Mouse (Mus musculus): ENCODE measurements around the gene Ube2r2. TPM values are rescaled to one million over a fixed set of nuclear protein-coding genes. Genes with fewer than 3 reads are reported as not detected.

Ube2r2 gene
- polyA plus RNA-seq, 1 experiment = 69.0 TPM

DNA sequence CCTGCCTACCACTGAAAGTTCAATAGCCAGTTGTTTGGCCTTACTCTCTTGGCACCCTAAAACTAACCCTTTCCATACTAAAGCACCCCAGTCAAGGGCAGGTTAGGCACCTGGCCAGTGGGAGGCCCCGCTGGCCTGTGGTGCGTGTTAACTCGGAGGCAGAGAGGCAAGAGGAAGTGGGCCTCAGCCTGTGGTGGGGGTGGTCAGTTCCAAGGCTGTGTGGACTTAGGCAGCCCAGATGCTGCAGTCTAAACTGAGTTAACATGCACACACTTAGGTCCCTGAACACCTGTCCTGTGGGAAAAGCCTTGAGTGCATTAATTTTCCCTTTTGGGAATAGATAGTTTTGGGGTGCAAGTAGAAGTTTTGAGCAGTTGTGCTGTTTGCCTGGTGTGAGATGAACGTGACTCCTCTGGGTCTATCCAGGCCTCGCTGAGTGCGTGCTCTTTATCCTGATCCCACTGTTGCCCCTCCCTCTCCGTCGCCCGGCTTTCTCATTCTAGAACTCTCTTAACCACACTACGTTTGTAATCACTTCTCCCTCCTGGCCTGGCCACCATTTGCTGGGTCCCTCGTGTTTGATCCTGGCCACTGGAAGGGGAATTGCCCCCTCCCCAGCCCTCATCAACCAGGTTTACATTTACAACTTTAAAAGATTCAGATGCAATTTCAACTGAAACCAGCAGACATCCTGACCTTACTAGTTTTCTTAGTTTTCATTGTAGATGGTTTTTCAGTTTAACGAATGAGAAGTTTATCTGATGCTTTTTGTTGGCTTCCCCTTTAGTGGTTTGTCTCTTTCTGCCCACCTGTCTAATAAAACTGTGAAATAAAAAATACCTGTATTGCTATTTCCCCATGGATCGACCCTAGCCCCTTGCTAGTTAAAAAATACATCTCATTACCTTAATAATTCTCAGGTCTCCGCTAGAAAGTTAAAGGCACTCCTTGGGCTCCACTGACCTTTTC, 57.3 kb downstream of the Ube2r2 start:
- Histone ChIP-seq H3K4me2 (ENCODE audit: low read depth) (no peak overlapping the region), H3K27me3 (ENCODE audit: control insufficient read depth, insufficient read depth, insufficient read length) (no peaks in the 10 kb centered on the region), H3K79me2 (ENCODE audit: control insufficient read depth, insufficient read depth) (peaks cover 10% of the 10 kb centered on the region), H3ac (ENCODE audit: control insufficient read depth, insufficient read length) (no peak overlapping the region), H3K36me3 (ENCODE audit: control insufficient read depth, insufficient read depth) (peaks cover 50% of the 10 kb centered on the region), H3K4me3 (no peak overlapping the region)
- TF ChIP-seq POLR2AphosphoS2 (IDR thresholded peaks at IDR 0.05; ENCODE audit: insufficient read length, low read depth) = peak; percentile 53
- no peak for TF ChIP-seq MYOD1 (IDR thresholded peaks at IDR 0.05; ENCODE audit: control insufficient read depth in 1 of 3, insufficient read length in 2 of 3, low read depth in 2 of 3)
- TF ChIP-seq MAX (IDR thresholded peaks at IDR 0.05; ENCODE audit: low read depth) = no peak

DNA sequence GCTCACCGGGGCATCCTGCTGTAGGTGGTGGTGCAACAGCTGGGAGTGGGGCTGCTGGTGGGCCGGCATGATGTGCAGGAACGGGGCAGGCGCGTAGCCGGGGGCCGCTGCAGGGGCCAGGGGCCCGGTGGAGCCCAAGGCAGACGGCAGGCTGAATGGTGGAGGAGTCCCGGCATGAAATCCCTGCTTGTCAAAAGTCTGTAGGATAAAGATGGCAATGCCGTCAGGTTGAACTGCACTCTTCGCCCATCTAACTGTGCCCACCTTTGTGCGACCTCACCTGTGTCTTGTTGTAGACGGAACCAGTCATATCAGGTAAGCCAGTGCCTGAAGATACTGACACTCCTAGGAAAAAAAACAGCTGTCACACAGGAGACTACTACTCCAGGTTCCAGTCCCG, 59.8 kb downstream of the Ube2r2 start:
- TF ChIP-seq TCF3 (IDR thresholded peaks at IDR 0.05; ENCODE audit: insufficient read length, low read depth) (no peak), POLR2AphosphoS2 (IDR thresholded peaks at IDR 0.05; ENCODE audit: insufficient read length, low read depth) (peak; percentile 13)

DNA sequence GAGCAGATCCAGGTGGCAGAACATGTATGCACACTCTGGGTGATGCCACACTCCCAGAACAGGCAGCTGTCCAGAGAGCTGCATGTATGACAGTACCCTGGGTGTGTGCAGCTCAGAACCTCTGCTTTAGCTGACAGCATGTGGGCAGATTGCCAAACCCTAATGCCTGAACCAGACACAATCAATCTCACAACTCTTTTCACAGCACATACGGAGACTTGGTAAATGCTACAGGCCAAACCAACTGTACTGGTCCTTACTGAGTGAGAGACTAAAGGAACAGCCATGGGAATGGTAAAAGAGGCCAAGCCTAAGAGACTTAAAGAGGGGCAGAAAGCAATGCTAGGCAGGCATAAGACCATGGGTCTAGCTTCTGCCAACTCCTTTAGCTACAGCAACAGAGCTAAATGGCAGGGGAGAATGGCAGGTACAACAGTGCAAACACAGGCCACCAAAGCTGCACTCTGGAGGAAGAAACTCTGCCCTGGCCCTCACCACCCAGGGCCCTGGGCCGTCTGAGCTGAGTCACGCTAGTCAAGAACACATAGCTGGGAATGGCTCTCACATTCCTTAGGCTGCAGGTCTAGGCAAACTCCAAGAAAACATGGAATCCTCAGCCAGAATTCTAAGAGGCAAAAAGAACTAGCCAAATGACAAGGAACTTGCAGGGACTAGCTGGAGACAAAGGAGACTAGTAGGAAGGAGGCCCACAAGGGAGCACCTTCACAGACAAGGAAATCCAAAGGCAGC, 61.5 kb downstream of the Ube2r2 start:
- H3ac ChIP-seq (ENCODE audit: control insufficient read depth, insufficient read length) = no peak overlapping the region
- TF ChIP-seq MYOD1 (IDR thresholded peaks at IDR 0.05; ENCODE audit: control insufficient read depth in 1 of 3, insufficient read length in 2 of 3, low read depth in 2 of 3) (no peak), REST (IDR thresholded peaks at IDR 0.05; ENCODE audit: insufficient read depth, insufficient read length) (no peak), CEBPB (IDR thresholded peaks at IDR 0.05; ENCODE audit: insufficient read depth, poor library complexity, severe bottlenecking) (no peak), POLR2A (IDR thresholded peaks at IDR 0.05; ENCODE audit: insufficient read length, low read depth) (no peak), MAX (IDR thresholded peaks at IDR 0.05; ENCODE audit: low read depth) (no peak), USF1 (IDR thresholded peaks at IDR 0.05; ENCODE audit: low read depth) (no peak), MYOG (IDR thresholded peaks at IDR 0.05; ENCODE audit: control insufficient read depth in 1 of 3, insufficient read depth in 1 of 3, insufficient read length in 2 of 3, low read depth in 2 of 3) (no peak), SRF (IDR thresholded peaks at IDR 0.05; ENCODE audit: control insufficient read depth, insufficient read length, low read depth) (no peak), POLR2AphosphoS2 (IDR thresholded peaks at IDR 0.05; ENCODE audit: insufficient read length, low read depth) (no peak), TCF3 (IDR thresholded peaks at IDR 0.05; ENCODE audit: insufficient read length, low read depth) (no peak), E2F4 (IDR thresholded peaks at IDR 0.05; ENCODE audit: insufficient read depth) (no peak), TCF12 (IDR thresholded peaks at IDR 0.05; ENCODE audit: insufficient read depth, poor library complexity, severe bottlenecking) (no peak)
- H3K4me2 ChIP-seq (ENCODE audit: low read depth) = no peak overlapping the region

More for the DNA sequence above, 59.8 kb downstream of the Ube2r2 start:
- Histone ChIP-seq H3K4me3 (no peak overlapping the region), H3K36me3 (ENCODE audit: control insufficient read depth, insufficient read depth) (peaks cover 45% of the 10 kb centered on the region), H3K27me3 (ENCODE audit: control insufficient read depth, insufficient read depth, insufficient read length) (no peaks in the 10 kb centered on the region), H3K79me2 (ENCODE audit: control insufficient read depth, insufficient read depth) (no peaks in the 10 kb centered on the region), H3ac (ENCODE audit: control insufficient read depth, insufficient read length) (no peak overlapping the region), H3K4me2 (ENCODE audit: low read depth) (no peak overlapping the region)

DNA sequence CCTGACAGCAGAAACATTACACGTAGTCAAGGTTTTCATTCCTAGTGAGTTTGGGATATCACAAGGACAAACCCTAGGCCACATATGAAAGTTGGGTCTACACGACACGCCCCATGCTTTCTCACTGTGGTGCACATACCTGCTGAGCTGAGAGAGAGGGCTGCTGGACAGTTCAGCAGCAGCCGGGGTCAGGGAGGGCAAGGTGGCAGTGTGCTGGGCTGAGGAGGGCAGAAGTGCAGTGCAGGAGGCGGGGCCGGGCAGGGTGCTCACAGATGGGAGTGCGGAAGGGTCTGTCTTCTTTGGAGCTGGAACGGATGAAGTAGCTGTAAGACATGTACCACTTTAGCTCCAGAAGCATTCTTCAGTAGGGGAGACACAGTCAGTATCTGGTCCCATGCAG, 66.6 kb downstream of the Ube2r2 start:
- H3K4me2 ChIP-seq (ENCODE audit: low read depth) = no peak overlapping the region
- H3K79me2 ChIP-seq (ENCODE audit: control insufficient read depth, insufficient read depth) = no peaks in the 10 kb centered on the region
- peaks cover 69% of the 10 kb centered on the region for H3K36me3 ChIP-seq (ENCODE audit: control insufficient read depth, insufficient read depth)
- H3K27me3 ChIP-seq (ENCODE audit: control insufficient read depth, insufficient read depth, insufficient read length) = no peaks in the 10 kb centered on the region
- H3ac ChIP-seq (ENCODE audit: control insufficient read depth, insufficient read length) = no peak overlapping the region
- TF ChIP-seq SRF (IDR thresholded peaks at IDR 0.05; ENCODE audit: control insufficient read depth, insufficient read length, low read depth) (no peak), E2F4 (IDR thresholded peaks at IDR 0.05; ENCODE audit: insufficient read depth) (no peak), TCF3 (IDR thresholded peaks at IDR 0.05; ENCODE audit: insufficient read length, low read depth) (no peak)
- H3K4me3 ChIP-seq = no peak overlapping the region

More for the DNA sequence above, 61.5 kb downstream of the Ube2r2 start:
- H3K27me3 ChIP-seq (ENCODE audit: control insufficient read depth, insufficient read depth, insufficient read length) = no peaks in the 10 kb centered on the region
- no peaks in the 10 kb centered on the region for H3K79me2 ChIP-seq (ENCODE audit: control insufficient read depth, insufficient read depth)
- H3K4me3 ChIP-seq = no peak overlapping the region
- peaks cover 44% of the 10 kb centered on the region for H3K36me3 ChIP-seq (ENCODE audit: control insufficient read depth, insufficient read depth)

DNA sequence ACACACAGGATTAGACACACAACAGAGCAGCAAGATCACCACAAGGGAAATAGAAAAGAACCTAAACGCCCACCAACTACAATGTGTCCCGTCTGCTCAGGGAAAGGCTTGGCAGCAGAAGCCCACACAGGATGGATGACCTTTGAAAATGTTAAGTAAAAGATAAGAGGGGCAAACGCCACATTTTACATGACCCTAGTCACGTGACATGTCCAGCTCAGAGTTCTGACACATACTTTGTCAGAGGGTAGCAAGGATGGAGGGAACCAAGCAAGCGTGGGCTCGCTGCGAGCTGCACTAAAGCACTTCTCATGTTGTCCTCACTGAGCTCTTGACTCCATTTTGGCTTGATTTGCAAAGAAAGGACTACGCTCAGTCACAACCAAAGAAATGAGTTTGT, 70.2 kb downstream of the Ube2r2 start:
- no peak for TF ChIP-seq POLR2A (IDR thresholded peaks at IDR 0.05; ENCODE audit: insufficient read length, low read depth)
- no peak for TF ChIP-seq SRF (IDR thresholded peaks at IDR 0.05; ENCODE audit: control insufficient read depth, insufficient read length, low read depth)
- no peak for TF ChIP-seq MYOG (IDR thresholded peaks at IDR 0.05; ENCODE audit: control insufficient read depth in 1 of 3, insufficient read depth in 1 of 3, insufficient read length in 2 of 3, low read depth in 2 of 3)
- TF ChIP-seq TCF12 (IDR thresholded peaks at IDR 0.05; ENCODE audit: insufficient read depth, poor library complexity, severe bottlenecking) = no peak
- TF ChIP-seq TCF3 (IDR thresholded peaks at IDR 0.05; ENCODE audit: insufficient read length, low read depth) = no peak
- TF ChIP-seq E2F4 (IDR thresholded peaks at IDR 0.05; ENCODE audit: insufficient read depth) = no peak
- no peak for TF ChIP-seq MAX (IDR thresholded peaks at IDR 0.05; ENCODE audit: low read depth)
- TF ChIP-seq POLR2AphosphoS2 (IDR thresholded peaks at IDR 0.05; ENCODE audit: insufficient read length, low read depth) = no peak
- no peak for TF ChIP-seq REST (IDR thresholded peaks at IDR 0.05; ENCODE audit: insufficient read depth, insufficient read length)
- TF ChIP-seq MYOD1 (IDR thresholded peaks at IDR 0.05; ENCODE audit: control insufficient read depth in 1 of 3, insufficient read length in 2 of 3, low read depth in 2 of 3) = no peak
- TF ChIP-seq USF1 (IDR thresholded peaks at IDR 0.05; ENCODE audit: low read depth) = no peak
- Histone ChIP-seq H3K4me3 (no peak overlapping the region), H3K4me2 (ENCODE audit: low read depth) (no peak overlapping the region), H3K27me3 (ENCODE audit: control insufficient read depth, insufficient read depth, insufficient read length) (no peaks in the 10 kb centered on the region), H3ac (ENCODE audit: control insufficient read depth, insufficient read length) (no peak overlapping the region), H3K79me2 (ENCODE audit: control insufficient read depth, insufficient read depth) (no peaks in the 10 kb centered on the region), H3K36me3 (ENCODE audit: control insufficient read depth, insufficient read depth) (peaks cover 85% of the 10 kb centered on the region)

Measured in myocyte (in vitro differentiated cells).